Mouse (Mus musculus): ENCODE data around the gene Akap8. TPM values are rescaled to one million over a fixed set of nuclear protein-coding genes. Genes with fewer than 3 reads are reported as not detected.

Gene Akap8
- polyA plus RNA-seq, 1 experiment: 77.4 TPM

- peaks cover 16% of the 10 kb centered on the region for H3K4me1 ChIP-seq (ENCODE audit: control insufficient read depth, insufficient read depth, low read length)
These were observed 64.1 kb downstream of the Akap8 start for GRCm38 (mm10) chr17:32256896-32257295.

More at GRCm38 (mm10) chr17:32256896-32257295, 64.1 kb downstream of the Akap8 start:
- Histone ChIP-seq H3K27ac (ENCODE audit: insufficient read depth, low read depth, low read length) (no peak overlapping the region), H3K4me3 (ENCODE audit: insufficient read depth, low read length) (no peak overlapping the region)
- TF ChIP-seq POLR2A (IDR thresholded peaks at IDR 0.05; ENCODE audit: borderline replicate concordance, low read depth, low read length) (no peak), CTCF (IDR thresholded peaks at IDR 0.05; ENCODE audit: low read depth, low read length) (no peak)

Other genes with a start within 250 kb of the Akap8 start
- 0.09 TPM in 1 of 2 replicates, not detected in the other for gene Notch3, start 154.4 kb downstream of the Akap8 start, polyA plus RNA-seq (2012; ENCODE audit: insufficient read depth, insufficient read length, missing spikeins)
- not detected in 2 replicates for gene Ephx3, start 131.7 kb downstream of the Akap8 start, polyA plus RNA-seq (2012; ENCODE audit: insufficient read depth, insufficient read length, missing spikeins)
- gene Brd4, start 36.5 kb downstream of the Akap8 start, polyA plus RNA-seq (2012; ENCODE audit: insufficient read depth, insufficient read length, missing spikeins): 72.2 and 88.2 TPM in 2 replicates
- 87.0 and 116 TPM in 2 replicates for gene Akap8l, start 29.4 kb upstream of the Akap8 start, polyA plus RNA-seq (2012; ENCODE audit: insufficient read depth, insufficient read length, missing spikeins)
- 19.3 and 24.2 TPM in 2 replicates for gene Wiz, start 68.2 kb upstream of the Akap8 start, polyA plus RNA-seq (2012; ENCODE audit: insufficient read depth, insufficient read length, missing spikeins)
- gene Rasal3, start 82.3 kb upstream of the Akap8 start, polyA plus RNA-seq (2012; ENCODE audit: insufficient read depth, insufficient read length, missing spikeins): 26.6 and 31.3 TPM in 2 replicates
- not detected in 2 replicates for gene Pglyrp2, start 102.9 kb upstream of the Akap8 start, polyA plus RNA-seq (2012; ENCODE audit: insufficient read depth, insufficient read length, missing spikeins)
- not detected in 2 replicates for gene Cyp4f39, start 131.5 kb upstream of the Akap8 start, polyA plus RNA-seq (2012; ENCODE audit: insufficient read depth, insufficient read length, missing spikeins)
- gene Cyp4f17, start 184.8 kb upstream of the Akap8 start, polyA plus RNA-seq (2012; ENCODE audit: insufficient read depth, insufficient read length, missing spikeins): 2.2 and 3.5 TPM in 2 replicates
- gene Cyp4f16, start 215.3 kb upstream of the Akap8 start, polyA plus RNA-seq (2012; ENCODE audit: insufficient read depth, insufficient read length, missing spikeins): 52.2 and 53.6 TPM in 2 replicates